ENCODE assay signal across 11 mouse cellular contexts in the genomic region with DNA sequence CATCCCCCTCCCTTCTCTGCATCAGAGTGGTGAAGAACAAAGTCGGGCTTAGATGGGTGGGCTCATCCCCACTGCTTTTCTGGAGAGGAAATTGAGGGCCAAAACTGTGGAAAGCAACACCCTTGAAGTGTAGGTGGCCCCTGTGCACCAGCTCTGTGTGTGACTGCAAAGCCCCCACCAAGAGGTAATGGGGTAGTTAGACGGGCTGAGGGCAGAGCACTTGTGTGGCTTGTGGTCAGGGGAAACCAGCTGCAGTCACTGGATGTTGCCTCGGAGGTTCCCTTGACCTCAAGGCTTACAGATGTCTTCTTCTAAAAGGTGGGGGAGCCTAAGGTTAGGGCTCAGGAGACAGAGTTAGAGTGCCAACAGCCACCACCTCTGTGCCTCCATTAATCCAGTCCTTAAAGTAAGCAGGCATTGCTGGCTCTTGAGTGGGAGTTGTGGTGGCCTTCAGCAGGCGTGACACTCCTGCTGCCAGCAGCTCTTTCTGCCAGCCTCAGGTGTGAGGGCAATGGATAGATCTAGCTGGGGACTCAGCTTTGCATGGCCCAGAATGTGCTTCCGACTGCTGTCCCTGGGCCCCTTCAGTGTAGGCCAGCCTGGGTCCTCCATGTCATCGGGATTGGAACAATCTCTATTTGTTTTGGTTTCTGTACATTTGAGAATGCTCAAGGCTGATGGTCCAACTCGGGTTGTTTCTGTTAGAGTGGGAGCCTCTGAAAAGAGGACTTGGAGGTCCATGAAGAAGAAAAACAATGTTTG. TPM values are rescaled to one million over a fixed set of nuclear protein-coding genes. Genes with fewer than 3 reads are reported as not detected.
A peak's percentile ranks its signal among the peaks of the same experiment; 100 is the strongest.
DNase-seq lines count a peak whose midpoint lies in the region; ATAC-seq and TF ChIP-seq lines count a peak whose summit lies in the region.
"Had no signal": no experiment of that assay in that cellular context is flagged by ENCODE, and none has a peak within 500 bp of the region (broad histone marks: within the 10 kb centered on the region; RNA-seq: fewer than 3 reads in every experiment).

No protein-coding gene starts in this region.

- no peaks in the 10 kb centered on the region for H3K27me3 ChIP-seq in kidney, adult 2 months (replicated peaks; ENCODE audit: control insufficient read depth, insufficient read depth, low read length)
- no peaks in the 10 kb centered on the region for H3K27me3 ChIP-seq in G1E (ENCODE audit: insufficient read depth, low read length)
- H3K27me3 ChIP-seq: forebrain, embryonic 15.5 days; limb, embryonic 12.5 days; neural tube, embryonic 15.5 days had no signal

- H3K9me3 ChIP-seq in G1E (replicated peaks): no peaks in the 10 kb centered on the region
- H3K9me3 ChIP-seq: forebrain, embryonic 15.5 days; limb, embryonic 12.5 days; neural tube, embryonic 15.5 days had no signal

- H3K27ac ChIP-seq in kidney, adult 2 months (ENCODE audit: insufficient read depth, low read depth, low read length): peak overlapping the region; percentile 53
- H3K27ac ChIP-seq: forebrain, embryonic 15.5 days; limb, embryonic 12.5 days; neural tube, embryonic 15.5 days had no signal

- WGBS in kidney, adult 2 months: 59% methylated on average over 7 of the region's 7 CpGs

- peaks cover 2% of the 10 kb centered on the region; the same call in 1 of the 2 replicates for H3K36me3 ChIP-seq in kidney, adult 2 months (ENCODE audit: control insufficient read depth, insufficient read depth, low read length)
- H3K36me3 ChIP-seq in G1E (replicated peaks): peaks cover 99% of the 10 kb centered on the region

- TF ChIP-seq POLR2A in kidney, adult 2 months (IDR thresholded peaks at IDR 0.05; ENCODE audit: low read depth, low read length): no peak

- H3K4me3 ChIP-seq in kidney, adult 2 months (ENCODE audit: insufficient read depth, low read depth, low read length): no peak overlapping the region
- peak overlapping the region; percentile 14; the same call in 1 of the 2 replicates for H3K4me3 ChIP-seq in G1E (ENCODE audit: low read depth, low read length)
- H3K4me3 ChIP-seq: forebrain, embryonic 15.5 days; limb, embryonic 12.5 days; neural tube, embryonic 15.5 days had no signal

- DNase-seq in kidney, adult 2 months: no peak
- DNase-seq in kidney, postnatal 10 days: no peak
- DNase-seq in 416B (ENCODE audit: low read depth) (peak; percentile 77), G1E (ENCODE audit: low spot score) (peak; percentile 23)
- no peak for DNase-seq in testis, postnatal 10 days (ENCODE audit: low spot score)
- no peak for DNase-seq in thymus, postnatal 36 days
- DNase-seq: right cerebral cortex, postnatal 14 days had no signal

- ATAC-seq in G1E (ENCODE audit: extremely low read depth, insufficient number of reproducible peaks, low FRiP score, poor library complexity, severe bottlenecking): no peak
- ATAC-seq in hematopoietic stem cell, adult 5-6 weeks (replicated peaks in 1 of 2; ENCODE audit: insufficient read depth in 1 of 2, low FRiP score in 2 of 2, low TSS enrichment in 1 of 2, low read depth in 1 of 2, poor library complexity in 2 of 2, severe bottlenecking in 2 of 2): peak; percentile 66 to 78
- ATAC-seq: forebrain, embryonic 15.5 days had no signal

- H3K4me1 ChIP-seq in kidney, adult 2 months (ENCODE audit: control insufficient read depth, insufficient read depth, low read length): peaks cover 18% of the 10 kb centered on the region
- peaks cover 37% of the 10 kb centered on the region for H3K4me1 ChIP-seq in G1E (ENCODE audit: insufficient read depth, low read depth, low read length)
- H3K4me1 ChIP-seq: limb, embryonic 12.5 days had no signal

- TF ChIP-seq CTCF in kidney, adult 2 months (conservative IDR thresholded peaks at IDR 0.05; ENCODE audit: insufficient read depth, insufficient read length, low read depth, low read length): no peak
- TF ChIP-seq CTCF in G1E (IDR thresholded peaks at IDR 0.05; ENCODE audit: low read depth, low read length): no peak

RNA-seq across cellular contexts. Expression of gene Phyhd1, which starts 8.1 kb away (rescaled TPM):
- 117 and 130 TPM in 2 replicates for polyA plus RNA-seq in kidney, adult 2 months (2012; rRNA removed)
- total RNA-seq in G1E (2014; fragmentation: Nextera tagmentation) (24.6 and 27.5 TPM in 2 replicates), G1E (2017) (0.66 and 0.93 TPM in 2 replicates)
- 1.4 and 1.8 TPM in 2 replicates for polyA plus RNA-seq in G1E (2012)
- 1.2 and 2.1 TPM in 2 replicates for total RNA-seq in hematopoietic stem cell, adult 5-6 weeks (2017)

RNA-seq across cellular contexts. Expression of gene Gm28035, which starts 17.5 kb away (rescaled TPM):
- polyA plus RNA-seq in kidney, adult 2 months (2012; rRNA removed): 6.4 and 12.7 TPM in 2 replicates
- 1.8 and 2.6 TPM in 2 replicates for total RNA-seq in G1E (2014; fragmentation: Nextera tagmentation)
- total RNA-seq in G1E (2017): 0.12 TPM in 1 of 2 replicates, not detected in the other
- polyA plus RNA-seq in G1E (2012): 3.3 and 4.2 TPM in 2 replicates
- total RNA-seq in hematopoietic stem cell, adult 5-6 weeks (2017): 1.4 TPM in 1 of 2 replicates, not detected in the other
- polyA plus RNA-seq: limb, embryonic 12.5 days had no signal

RNA-seq across cellular contexts. Expression of gene Lrrc8a, which starts 20.4 kb away (rescaled TPM):
- 42.0 and 45.4 TPM in 2 replicates for polyA plus RNA-seq in kidney, adult 2 months (2012; rRNA removed)
- total RNA-seq in G1E (2014; fragmentation: Nextera tagmentation) (21.7 and 22.4 TPM in 2 replicates), G1E (2017) (6.7 and 7.4 TPM in 2 replicates)
- polyA plus RNA-seq in G1E (2012): 3.3 and 5.0 TPM in 2 replicates
- 11.3 and 15.3 TPM in 2 replicates for total RNA-seq in hematopoietic stem cell, adult 5-6 weeks (2017)

RNA-seq across cellular contexts. Expression of gene Gm28038, which starts 23.0 kb away (rescaled TPM):
- not detected in 2 replicates for polyA plus RNA-seq in kidney, adult 2 months (2012; rRNA removed)
- total RNA-seq in G1E (2014; fragmentation: Nextera tagmentation) (not detected in 2 replicates), G1E (2017) (not detected in 2 replicates)
- not detected in 2 replicates for polyA plus RNA-seq in G1E (2012)
- total RNA-seq in hematopoietic stem cell, adult 5-6 weeks (2017): not detected in 2 replicates
- polyA plus RNA-seq: forebrain, embryonic 15.5 days; limb, embryonic 12.5 days; neural tube, embryonic 15.5 days had no signal

RNA-seq across cellular contexts. Expression of gene Dolk, which starts 28.3 kb away (rescaled TPM):
- 29.6 and 32.4 TPM in 2 replicates for polyA plus RNA-seq in kidney, adult 2 months (2012; rRNA removed)
- total RNA-seq in G1E (2014; fragmentation: Nextera tagmentation) (5.0 TPM in 2 replicates), G1E (2017) (16.1 and 16.9 TPM in 2 replicates)
- polyA plus RNA-seq in G1E (2012): 6.1 and 7.2 TPM in 2 replicates
- total RNA-seq in hematopoietic stem cell, adult 5-6 weeks (2017): 8.8 and 9.9 TPM in 2 replicates

Comparison
In these comparisons a context has a peak if more than half of its experiments do, and no peak if none do; other contexts are left out.
1. DNase-seq: peak in 416B (single experiment) and G1E (single experiment); none in kidney, adult 2 months (single experiment), kidney, postnatal 10 days (single experiment), testis, postnatal 10 days (single experiment) and thymus, postnatal 36 days (0 of 2).